Mouse (Mus musculus): ENCODE measurements around the gene Foxp1.

Gene Foxp1

DNA sequence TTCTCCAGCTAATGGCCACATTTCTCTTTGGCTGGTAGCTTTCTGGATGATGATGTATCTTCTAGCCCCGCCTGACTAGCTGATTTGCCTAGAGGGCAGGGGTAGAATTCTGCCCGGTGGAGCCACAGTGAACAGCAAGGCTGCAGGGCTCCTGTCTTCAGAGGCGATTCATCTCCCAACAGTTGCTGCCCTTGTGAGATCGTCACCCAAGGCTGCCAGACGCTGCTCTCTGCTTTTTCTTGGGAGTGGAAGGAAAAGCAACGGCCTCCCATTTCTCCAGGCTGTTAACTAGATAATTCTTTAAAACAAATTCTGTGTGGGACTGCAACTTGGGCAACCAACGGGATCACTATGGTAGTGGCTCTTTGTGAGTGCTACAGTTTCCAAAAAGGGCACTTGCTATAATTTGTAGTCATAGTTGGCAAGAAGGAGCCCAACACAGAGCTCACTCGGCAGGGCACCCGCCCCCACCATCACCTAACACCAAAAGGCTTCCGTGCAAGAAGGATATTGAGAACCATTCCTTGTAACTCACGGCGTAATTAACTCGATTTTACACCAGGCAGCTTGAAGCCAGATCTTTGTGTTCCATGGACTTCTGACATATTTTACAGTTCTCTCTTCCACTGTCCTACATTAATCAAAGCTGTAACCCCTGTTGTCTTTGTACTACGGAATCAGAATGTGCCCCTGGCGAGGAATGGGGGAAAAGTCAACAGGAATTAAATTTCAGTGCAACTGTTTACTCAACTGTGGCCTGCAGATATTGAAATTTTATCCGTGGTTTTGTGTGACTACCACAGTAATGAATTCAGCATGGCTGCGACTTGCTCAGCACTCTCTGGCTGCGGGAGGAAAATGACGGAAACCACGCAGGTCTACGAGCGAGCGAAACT is 362.8 kb downstream of the Foxp1 start:
- peak; percentile 42 for DNase-seq (ENCODE audit: extremely low spot score, low read depth, low spot score)

DNA sequence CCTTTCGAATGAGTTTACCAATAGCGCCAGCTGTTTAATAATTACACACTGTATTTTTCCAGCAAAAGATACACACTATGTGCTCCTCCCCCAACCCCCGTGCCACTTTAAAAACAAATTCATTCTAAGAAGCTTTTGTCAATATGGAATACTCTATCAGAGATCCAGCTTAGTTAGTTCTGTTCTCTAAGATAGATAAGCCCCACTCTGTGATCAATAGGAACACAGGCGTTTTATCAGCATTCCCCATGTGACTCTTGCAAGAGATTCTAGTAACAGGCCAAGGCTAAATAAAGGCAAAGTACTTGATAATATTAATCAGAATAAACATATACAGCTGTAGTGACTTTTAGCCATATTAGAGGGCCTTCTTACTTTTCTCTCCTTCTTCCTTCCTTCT is 368.8 kb downstream of the Foxp1 start:
- no peak for DNase-seq (ENCODE audit: extremely low spot score, low read depth, low spot score)

DNA sequence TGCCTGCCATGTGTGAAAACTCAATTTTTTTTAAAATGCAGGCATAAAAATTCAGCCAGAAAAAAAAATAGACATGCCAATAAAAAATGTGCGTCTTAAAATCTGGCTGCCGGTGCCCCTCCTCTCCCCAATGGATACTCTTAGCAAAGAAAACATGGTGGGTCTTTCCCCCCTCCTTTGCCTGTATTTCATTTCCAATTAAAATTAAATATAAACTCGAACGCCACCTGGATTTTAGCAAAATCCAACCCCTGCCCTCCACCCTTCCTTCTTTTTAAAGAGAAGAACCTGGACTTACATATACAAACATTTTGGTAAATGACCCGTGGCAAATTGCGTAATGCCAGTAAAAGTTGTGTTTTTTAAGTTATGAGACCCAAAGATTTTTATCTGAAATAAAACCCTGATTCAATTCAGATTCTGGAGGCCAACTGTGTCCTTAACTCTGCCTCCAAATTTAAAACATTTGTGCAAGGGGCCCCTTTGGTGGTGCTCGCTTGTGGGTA is 376.1 kb downstream of the Foxp1 start:
- no peak for DNase-seq (ENCODE audit: extremely low spot score, low read depth, low spot score)

DNA sequence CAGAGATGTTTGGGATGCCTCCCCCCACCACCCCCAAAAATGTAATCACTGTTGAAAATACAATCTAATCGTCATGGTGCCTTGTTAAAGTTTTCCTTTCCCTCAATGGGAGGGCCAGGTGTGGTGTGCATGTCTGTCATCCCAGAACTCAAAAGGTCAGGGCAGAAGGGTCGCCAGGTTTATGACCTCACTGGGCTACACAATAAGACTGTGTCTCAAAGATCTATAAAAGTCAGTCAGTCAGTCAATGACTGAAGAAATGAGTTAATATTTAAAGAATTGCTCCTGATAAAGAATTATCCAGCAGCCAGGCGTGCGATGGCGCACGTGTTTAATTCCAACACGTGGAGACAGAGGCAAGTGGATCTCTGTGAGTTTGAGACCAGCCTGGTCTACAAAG is 377.5 kb downstream of the Foxp1 start:
- no peak for DNase-seq (ENCODE audit: extremely low spot score, low read depth, low spot score)

DNA sequence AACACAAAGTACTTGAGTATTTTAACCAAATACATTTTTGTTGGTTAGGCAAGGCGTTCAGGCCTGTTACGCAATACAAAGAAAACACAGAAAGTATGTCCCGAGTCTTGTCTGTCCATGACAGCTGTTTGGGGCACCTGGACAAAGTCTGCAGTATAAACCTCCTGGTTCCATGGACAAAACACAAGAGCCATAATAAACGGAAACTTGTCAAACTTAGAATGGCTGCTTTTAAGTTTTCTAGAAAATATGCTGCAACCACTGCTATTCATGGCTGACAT is 378.8 kb downstream of the Foxp1 start:
- no peak for DNase-seq (ENCODE audit: extremely low spot score, low read depth, low spot score)

DNA sequence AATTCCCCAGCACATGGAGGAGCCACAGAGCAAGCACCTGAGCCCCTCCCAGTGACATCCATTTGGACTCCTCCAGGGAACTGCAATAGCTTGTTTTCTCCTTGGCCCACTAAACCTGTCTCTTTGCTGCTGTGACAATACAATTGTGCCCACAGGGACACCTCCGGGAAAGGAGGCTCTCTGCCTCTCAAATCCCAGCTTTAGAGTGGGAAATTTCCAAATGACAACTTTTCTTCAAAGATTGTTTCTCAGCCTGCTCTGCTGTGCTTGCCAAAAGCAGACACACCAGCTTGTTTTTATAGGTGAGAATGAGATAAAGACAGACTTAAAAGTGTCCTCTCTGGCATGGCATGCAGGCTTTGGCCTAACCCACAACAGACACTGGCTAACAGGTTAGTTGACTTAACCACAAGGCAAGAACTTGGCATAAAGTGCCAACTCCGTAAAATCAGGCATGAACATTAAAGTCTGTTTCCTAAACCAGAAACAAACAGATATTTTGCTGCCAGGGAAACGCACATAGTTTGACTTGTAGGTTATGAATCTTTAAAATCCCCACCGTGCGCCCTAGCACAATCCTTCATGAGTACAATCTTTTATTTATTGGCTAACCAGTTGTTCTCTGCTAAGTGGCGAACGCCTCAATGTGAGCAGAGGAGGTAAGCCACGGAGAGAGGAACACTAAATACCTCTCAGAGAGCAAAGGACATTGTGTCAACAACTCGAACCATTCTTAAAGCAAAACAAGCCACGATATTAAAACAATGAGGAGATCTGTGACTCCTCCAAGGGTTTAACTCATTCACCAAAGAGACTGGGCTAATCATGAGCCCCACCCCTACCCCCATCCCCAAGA is 379.4 kb downstream of the Foxp1 start:
- DNase-seq (ENCODE audit: extremely low spot score, low read depth, low spot score) = no peak

DNA sequence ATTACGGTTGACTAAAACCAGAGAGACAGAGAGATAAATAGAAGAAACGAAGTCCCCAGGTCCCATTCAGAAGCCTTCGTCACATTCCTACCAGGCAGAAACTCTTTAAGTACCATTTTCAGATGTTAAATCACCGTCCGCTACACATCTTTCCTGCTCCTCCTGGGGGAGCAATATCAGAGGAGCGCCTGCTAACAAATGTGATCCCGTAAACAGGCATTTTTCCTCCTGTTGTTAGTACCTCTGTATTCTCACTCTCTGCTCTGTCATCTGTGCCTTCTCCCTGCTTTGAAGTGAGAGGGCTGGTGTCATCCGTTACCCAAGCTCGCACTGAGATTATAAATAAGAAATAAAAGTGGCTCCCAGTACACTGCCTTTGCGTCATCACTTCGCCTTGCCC is 384.5 kb downstream of the Foxp1 start:
- DNase-seq (ENCODE audit: extremely low spot score, low read depth, low spot score) = no peak

DNA sequence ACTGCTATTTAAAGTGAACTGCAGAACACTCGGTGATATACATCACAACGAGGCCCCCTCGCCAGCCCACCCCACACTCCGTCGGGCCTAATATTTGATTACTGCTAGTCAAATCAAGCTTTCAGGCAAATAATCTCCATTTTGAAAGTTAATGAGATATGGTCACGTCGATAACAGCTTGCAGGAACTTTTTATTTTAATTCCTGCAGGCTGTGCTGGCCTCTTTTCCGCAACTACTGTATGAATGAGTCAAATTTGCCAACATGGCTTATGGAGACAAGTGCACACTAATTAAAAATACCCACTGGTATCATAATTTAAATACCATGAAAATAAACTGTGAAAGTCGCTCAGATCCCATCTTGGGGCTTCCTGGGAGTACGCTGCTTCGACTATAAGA is 385.4 kb downstream of the Foxp1 start:
- DNase-seq (ENCODE audit: extremely low spot score, low read depth, low spot score) = no peak

DNA sequence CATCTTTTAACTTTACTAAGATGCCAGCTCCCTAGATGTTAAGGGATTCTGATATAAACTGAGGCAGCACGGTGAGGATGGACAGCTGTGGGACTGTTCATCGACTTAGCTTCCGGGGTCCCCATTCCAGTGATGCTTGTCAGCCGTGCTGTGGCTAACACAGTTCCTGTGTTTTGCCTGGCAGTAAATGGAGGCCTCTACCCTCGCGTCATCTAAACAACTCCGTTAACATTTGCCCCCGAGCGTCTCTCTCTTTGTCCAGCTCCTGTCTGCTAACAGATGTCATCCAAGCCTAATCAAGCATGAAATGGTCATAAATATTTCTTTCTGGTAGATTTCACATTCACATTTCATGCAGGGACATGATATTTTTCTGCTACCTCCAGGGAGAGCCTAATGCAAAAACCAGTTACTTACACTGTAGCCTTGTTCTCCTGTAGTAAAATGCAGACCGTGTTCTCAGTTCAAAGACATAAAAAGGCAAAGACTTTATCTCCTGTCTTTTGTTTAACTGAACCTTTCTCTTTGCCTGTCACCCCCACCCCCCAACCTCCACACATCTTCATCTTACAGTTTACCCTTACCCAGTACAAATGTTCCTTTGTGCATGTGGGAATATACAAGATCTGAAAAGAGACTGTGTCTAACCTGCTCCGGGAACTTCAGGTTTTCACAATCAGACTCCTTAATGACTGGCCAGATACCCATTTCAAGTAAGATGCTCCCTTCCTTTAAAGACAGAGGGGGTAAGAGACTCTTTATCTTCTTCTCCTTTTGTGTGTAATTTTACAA is 386.4 kb downstream of the Foxp1 start:
- DNase-seq (ENCODE audit: extremely low spot score, low read depth, low spot score) = no peak

DNA sequence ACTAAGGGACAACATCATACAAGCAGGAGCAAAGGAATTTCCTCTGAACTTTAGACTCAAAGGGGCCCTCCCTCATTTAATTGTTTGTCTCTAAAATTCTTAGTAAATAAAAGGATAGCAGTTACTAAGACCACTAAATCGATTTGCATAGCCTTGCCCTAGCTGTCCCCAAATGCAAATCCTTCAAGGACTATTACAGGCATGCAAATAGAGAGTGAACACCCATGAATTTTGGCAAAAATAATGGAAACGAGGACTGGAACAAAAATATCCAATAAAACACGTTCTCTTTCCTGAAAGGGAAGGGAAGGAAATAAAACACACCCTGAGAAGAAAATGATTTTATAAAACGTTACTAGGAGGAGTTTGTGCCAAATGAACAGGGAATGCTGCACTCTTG is 390.7 kb downstream of the Foxp1 start:
- no peak for DNase-seq (ENCODE audit: extremely low spot score, low read depth, low spot score)

DNA sequence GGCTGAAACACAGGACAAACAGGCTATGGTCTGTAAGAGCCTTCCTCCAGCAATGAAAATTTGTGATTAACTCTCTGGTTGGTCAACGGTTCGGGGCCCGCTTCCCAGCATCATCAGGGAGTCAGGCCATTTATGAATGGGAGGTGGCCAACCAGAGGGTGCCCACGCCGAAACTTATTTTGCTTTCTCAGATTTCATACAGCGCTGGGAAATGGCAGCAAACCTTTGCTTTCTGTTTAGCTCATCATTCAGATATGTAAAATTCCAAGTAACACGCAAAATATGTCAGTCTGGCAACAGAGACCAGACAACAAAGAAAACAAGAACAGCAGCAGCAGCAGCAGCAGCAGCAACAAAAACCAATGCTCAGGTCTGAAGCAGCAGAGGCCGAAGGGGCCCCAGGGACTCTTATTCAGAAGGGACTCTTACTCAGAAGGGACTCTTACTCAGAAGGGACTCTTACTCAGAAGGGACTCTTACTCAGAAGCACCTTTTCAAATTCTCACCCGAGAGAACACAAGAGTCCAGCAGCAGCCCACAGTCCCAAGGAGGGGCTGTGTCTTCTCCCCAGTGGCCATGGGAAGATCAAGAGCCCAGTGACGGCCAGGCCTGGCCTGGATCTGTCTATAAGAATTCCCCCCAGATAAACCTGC is 391.6 kb downstream of the Foxp1 start:
- DNase-seq (ENCODE audit: extremely low spot score, low read depth, low spot score) = no peak

DNA sequence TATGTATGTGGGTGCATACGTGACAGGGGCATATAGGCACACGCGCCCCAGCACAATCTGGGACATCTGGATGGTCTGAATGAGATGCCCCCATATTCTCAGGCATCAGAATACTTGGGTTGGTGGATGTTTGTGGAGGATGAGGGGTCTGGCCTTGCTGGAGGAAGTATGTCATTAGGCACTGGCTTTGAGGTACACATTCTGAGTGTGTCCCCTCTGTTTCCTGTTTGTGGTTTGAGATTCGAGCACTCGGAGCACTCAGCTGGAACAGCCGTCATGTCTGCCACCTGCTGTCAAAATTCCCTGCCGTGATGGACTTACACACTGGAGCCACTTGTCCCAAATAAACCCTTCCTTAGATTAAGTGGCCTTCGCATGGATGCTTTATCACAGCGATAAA is 395.8 kb downstream of the Foxp1 start:
- DNase-seq (ENCODE audit: extremely low spot score, low read depth, low spot score) = no peak

DNA sequence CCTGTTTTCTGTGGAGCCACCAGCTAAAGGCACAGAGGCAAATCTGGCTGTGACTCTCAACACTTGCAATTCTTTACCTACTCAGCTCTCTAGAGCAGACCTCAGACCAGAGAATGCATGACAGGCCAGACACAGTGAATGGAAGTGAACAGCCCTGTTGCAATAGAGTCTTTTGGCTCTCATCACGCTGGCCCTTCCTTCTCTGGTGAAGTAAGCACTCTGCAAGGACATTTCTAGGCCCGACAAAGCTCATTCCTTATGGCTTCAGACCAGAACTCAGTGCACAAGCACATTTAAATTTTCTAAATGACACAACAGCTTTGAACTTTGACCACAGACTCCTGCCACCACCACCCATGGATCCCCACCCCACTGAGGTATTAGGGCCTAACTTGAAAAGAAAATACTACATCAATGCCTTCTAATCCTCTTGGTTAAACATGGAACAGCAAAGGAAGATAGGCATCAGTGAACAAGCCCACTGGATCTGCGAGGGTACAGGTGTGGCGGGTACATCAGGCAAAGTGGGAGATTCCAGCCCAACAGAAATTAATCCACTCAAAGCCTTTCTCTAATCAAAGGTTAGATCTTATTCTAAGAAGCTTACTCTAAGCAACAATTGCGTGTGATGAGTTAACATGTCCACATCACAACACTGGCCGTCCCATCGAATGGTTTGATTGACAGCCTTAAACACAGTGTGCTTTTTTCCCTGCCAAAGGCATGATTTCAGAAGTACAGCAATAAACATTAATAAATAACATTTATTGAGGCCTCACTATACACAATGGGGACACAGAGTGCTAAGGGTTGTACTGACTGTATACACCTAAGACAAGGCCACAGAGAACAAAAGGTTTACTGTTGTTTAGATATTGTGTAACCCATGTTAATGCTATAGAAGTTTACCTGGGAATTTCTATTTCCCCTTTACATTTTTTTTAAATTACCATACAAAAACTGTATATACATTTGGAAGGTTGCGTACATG is 401.4 kb downstream of the Foxp1 start:
- no peak for DNase-seq (ENCODE audit: extremely low spot score, low read depth, low spot score)

DNA sequence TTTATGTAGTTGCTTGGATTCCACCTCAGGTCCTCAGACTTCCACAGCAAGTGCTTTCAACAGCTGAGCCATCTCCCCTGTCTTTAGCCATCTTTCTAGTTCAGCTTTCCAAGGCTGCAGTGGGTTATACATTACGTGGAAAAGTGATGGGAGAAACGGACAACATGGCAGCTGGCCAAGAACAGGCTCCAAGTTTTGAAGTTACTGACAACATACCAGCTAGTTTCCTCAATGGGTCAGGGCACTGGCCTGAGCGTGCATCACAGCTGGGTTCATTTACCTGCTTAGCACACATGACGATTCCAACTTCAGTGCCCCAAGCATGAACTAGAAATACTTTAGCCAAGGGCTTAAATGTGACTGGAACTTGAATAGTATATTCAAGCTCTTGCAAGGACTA is 404.0 kb downstream of the Foxp1 start:
- no peak for DNase-seq (ENCODE audit: extremely low spot score, low read depth, low spot score)

DNA sequence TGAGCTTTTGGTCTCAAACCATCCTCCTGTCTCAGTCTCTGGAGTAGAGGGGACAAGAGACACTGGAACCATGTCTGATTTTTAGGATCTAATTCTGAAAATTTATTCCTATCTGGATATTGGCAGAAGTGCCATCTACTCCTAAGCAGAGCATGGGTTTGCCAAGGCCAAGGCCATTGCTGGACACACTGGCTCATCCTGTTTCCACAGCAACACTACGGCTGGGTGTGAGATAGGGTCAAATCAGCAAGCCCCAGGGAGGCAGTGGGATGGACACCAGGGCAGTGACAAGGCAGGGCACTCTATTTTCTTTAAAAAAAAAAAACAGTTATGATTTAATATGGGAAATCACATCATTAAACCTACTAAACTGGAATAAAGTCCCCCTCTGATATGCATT is 405.1 kb downstream of the Foxp1 start:
- no peak for DNase-seq (ENCODE audit: extremely low spot score, low read depth, low spot score)

DNA sequence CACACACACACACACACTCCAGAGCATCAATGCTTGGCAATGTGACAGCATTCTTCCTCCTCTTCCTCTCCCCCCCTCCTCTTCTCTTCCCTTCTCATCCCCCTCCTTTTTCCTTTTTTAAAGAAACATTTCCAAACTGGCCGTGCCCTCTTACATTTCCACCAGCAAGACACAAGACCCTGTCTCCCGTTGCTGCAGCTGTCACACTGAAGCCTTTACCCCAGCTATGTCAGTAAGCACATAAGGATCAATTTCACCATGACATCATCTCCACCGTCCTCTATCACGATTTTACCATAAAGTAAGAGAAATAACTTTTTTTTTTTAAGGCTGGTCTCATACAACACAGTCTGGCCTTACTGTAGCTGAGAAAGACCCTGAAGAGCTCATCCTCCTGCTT is 410.7 kb downstream of the Foxp1 start:
- DNase-seq (ENCODE audit: extremely low spot score, low read depth, low spot score) = no peak

DNA sequence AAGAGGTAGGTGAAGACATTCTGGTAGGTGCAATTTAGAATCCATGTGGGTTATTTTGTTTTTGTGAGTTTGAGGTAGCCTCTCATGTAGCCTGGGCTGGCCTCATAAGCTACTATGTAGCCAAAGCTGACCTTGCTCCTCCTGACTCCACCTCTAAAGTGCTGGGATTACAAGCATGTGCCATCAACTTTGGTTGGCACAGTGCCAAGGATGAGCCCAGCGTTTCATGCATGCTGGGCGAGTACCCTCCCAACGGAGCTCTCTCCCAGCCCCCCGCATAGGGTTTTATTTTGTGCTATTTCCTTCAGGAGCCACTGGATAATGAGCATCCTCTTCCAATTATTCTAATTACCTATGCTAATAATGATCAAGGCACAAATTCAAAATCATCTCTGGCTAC is 414.1 kb downstream of the Foxp1 start:
- no peak for DNase-seq (ENCODE audit: extremely low spot score, low read depth, low spot score)

DNA sequence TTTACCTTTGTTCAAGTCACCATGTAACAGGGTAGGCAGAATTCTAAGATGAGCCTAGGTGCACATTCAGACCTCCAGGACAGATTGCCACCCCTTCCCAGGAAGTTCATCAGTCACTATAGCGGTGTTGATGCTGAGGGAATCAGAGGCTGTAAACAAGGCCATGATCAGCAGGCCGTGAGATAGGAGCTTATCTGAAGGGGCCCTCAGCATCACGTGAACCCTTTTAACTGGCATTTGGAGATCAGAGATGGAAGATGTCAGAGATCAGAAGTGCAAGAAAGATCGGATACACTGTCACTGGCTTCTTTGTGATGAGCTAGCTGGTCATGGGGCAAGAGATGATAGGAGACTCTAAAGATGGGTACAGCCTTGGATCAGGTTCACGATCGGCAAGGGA is 414.8 kb downstream of the Foxp1 start:
- DNase-seq (ENCODE audit: extremely low spot score, low read depth, low spot score) = no peak

DNA sequence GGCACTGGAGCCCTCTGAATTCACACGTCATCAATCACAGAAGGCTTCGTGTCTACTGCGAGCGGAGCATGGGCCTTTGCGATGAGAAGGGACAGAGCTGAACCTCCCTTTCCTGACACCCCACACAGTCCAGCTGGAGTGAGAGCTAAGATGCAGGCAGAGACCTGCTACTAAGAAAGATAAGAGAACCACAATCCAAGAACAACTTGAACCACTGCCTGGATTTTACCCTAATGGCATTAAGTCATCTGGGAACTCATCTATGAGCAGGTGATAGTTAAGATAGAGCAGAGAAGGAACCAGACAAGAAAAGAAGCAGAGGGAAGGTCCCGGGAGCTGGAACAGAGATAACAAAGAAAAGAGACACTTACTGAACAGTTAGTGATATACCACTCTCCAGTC is 415.4 kb downstream of the Foxp1 start:
- DNase-seq (ENCODE audit: extremely low spot score, low read depth, low spot score) = no peak

DNA sequence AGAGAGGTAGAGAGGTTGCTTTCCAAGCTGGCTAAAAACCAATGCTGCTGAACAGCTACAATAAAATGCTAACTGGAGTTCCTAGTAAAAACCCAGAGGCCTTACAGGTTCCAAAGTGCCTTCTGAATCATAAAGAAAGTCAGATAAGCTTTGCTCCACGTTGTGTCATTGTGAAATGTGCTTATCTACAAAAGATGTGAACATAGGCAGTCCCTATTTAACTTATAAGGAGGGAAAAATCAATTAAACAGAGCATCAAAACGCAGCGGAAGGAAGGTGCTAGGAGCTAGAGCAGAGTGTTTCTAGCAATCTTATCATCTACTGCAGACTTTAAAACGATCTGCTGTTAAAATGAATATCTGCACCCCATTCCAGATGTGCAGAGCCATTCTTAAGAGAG is 416.5 kb downstream of the Foxp1 start:
- DNase-seq (ENCODE audit: extremely low spot score, low read depth, low spot score) = no peak

All from hindlimb bud, embryonic 11.5 days (tissue).